8 mouse cellular contexts compared by ENCODE assay signal in genomic region chrX:140600410-140601109, GRCm38 (mm10). TPM values are rescaled to one million over a fixed set of nuclear protein-coding genes. Genes with fewer than 3 reads are reported as not detected.
A peak's percentile ranks its signal among the peaks of the same experiment; 100 is the strongest.
DNase-seq lines count a peak whose midpoint lies in the region; ATAC-seq and TF ChIP-seq lines count a peak whose summit lies in the region.

Gene Tsc22d3 (minus strand): TSS chrX:140600659.

- 20% methylated on average over 28 of the region's 28 CpGs for WGBS in forebrain, embryonic 16.5 days
- 22% methylated on average over 28 of the region's 28 CpGs for WGBS in liver, postnatal 0 days (ENCODE audit: insufficient replicate concordance)
- WGBS in neural tube, embryonic 13.5 days, result 27% methylated on average over 28 of the region's 28 CpGs

- no peaks in the 10 kb centered on the region for H3K9me3 ChIP-seq in G1E (replicated peaks)
- H3K9me3 ChIP-seq in forebrain, embryonic 16.5 days (ENCODE audit: control insufficient read depth, low read length), result no peaks in the 10 kb centered on the region
- no peaks in the 10 kb centered on the region for H3K9me3 ChIP-seq in liver, postnatal 0 days (ENCODE audit: low read length)
- no peaks in the 10 kb centered on the region for H3K9me3 ChIP-seq in neural tube, embryonic 13.5 days

- TF ChIP-seq EP300 in liver, postnatal 0 days (IDR thresholded peaks at IDR 0.05; ENCODE audit: low read depth), result no peak

- peak; percentile 2 for DNase-seq in G1E (ENCODE audit: low spot score)
- DNase-seq in cerebellum, adult 11-12 months, result peak; percentile 36
- peak; percentile 56 to 65 for DNase-seq in heart, postnatal 36 days
- peak; percentile 58 for DNase-seq in layer of hippocampus, adult 11-12 months (ENCODE audit: low spot score)
- DNase-seq in liver, postnatal 0 days, result peak; percentile 62
- peak; percentile 5 to 28 for DNase-seq in thymus, adult 18-20 months

- H3K4me2 ChIP-seq in forebrain, embryonic 16.5 days (ENCODE audit: low read length), result peak within 1 kb of the TSS; percentile 66
- H3K4me2 ChIP-seq in liver, postnatal 0 days (ENCODE audit: low read depth, low read length), result peak within 1 kb of the TSS; percentile 89
- H3K4me2 ChIP-seq in neural tube, embryonic 13.5 days, result peak within 1 kb of the TSS; percentile 75

- H3K4me1 ChIP-seq in G1E (ENCODE audit: insufficient read depth, low read depth, low read length), result peaks cover 10% of the 10 kb centered on the region
- H3K4me1 ChIP-seq in forebrain, embryonic 16.5 days (replicated peaks; ENCODE audit: control insufficient read depth, insufficient read depth, low read length), result peaks cover 6% of the 10 kb centered on the region; the same call in 1 of the 2 replicates
- H3K4me1 ChIP-seq in liver, postnatal 0 days (ENCODE audit: insufficient read depth), result no peaks in the 10 kb centered on the region; the same call in none of the 2 replicates
- H3K4me1 ChIP-seq in neural tube, embryonic 13.5 days (replicated peaks), result peaks cover 8% of the 10 kb centered on the region; the same call in 1 of the 2 replicates

- no peak for TF ChIP-seq CTCF in G1E (IDR thresholded peaks at IDR 0.05; ENCODE audit: low read depth, low read length)
- TF ChIP-seq CTCF in liver, postnatal 0 days (IDR thresholded peaks at IDR 0.05; ENCODE audit: low read depth), result peak; percentile 73

- intact Hi-C loops in heart, postnatal 36 days (cut with DNase I), result loop anchor here (1.0 to 5.0 kb wide), 3 partner anchors 108 to 122 kb away; no protein-coding TSS in a partner anchor

- peak within 1 kb of the TSS; percentile 72 for H3K4me3 ChIP-seq in G1E (ENCODE audit: low read depth, low read length)
- H3K4me3 ChIP-seq in forebrain, embryonic 16.5 days (replicated peaks; ENCODE audit: low read length), result peak within 1 kb of the TSS; percentile 52
- H3K4me3 ChIP-seq in liver, postnatal 0 days (ENCODE audit: low read depth, low read length), result peak within 1 kb of the TSS; percentile 69
- H3K4me3 ChIP-seq in neural tube, embryonic 13.5 days, result peak within 1 kb of the TSS; percentile 51

- peak; percentile 55 for ATAC-seq in G1E (ENCODE audit: extremely low read depth, insufficient number of reproducible peaks, low FRiP score, poor library complexity, severe bottlenecking)
- ATAC-seq in forebrain, embryonic 16.5 days, result peak; percentile 75; the same call in 1 of the 2 replicates
- peak; percentile 55 for ATAC-seq in liver, postnatal 0 days
- ATAC-seq in neural tube, embryonic 13.5 days (ENCODE audit: low read depth), result peak; percentile 75

- H3K27ac ChIP-seq in forebrain, embryonic 16.5 days (ENCODE audit: low read length), result no peak within 1 kb of the TSS
- peak within 1 kb of the TSS; percentile 80 for H3K27ac ChIP-seq in liver, postnatal 0 days (ENCODE audit: low read depth)
- no peak within 1 kb of the TSS for H3K27ac ChIP-seq in neural tube, embryonic 13.5 days (replicated peaks)

- H3K27me3 ChIP-seq in G1E (ENCODE audit: insufficient read depth, low read length), result peaks cover 22% of the 10 kb centered on the region
- H3K27me3 ChIP-seq in forebrain, embryonic 16.5 days (replicated peaks; ENCODE audit: control insufficient read depth, insufficient read depth, low read length), result peaks cover 34% of the 10 kb centered on the region
- H3K27me3 ChIP-seq in liver, postnatal 0 days (ENCODE audit: insufficient read depth, low read length), result peaks cover 7% of the 10 kb centered on the region; the same call in 1 of the 2 replicates
- H3K27me3 ChIP-seq in neural tube, embryonic 13.5 days, result peaks cover 67% of the 10 kb centered on the region

- H3K36me3 ChIP-seq in G1E (replicated peaks), result no peaks in the 10 kb centered on the region
- no peaks in the 10 kb centered on the region for H3K36me3 ChIP-seq in forebrain, embryonic 16.5 days (ENCODE audit: control insufficient read depth, insufficient read depth)
- H3K36me3 ChIP-seq in liver, postnatal 0 days (replicated peaks; ENCODE audit: insufficient read depth, low read length), result no peaks in the 10 kb centered on the region
- H3K36me3 ChIP-seq in neural tube, embryonic 13.5 days, result no peaks in the 10 kb centered on the region

- H3K9ac ChIP-seq in forebrain, embryonic 16.5 days (replicated peaks; ENCODE audit: low read depth, low read length), result no peak within 1 kb of the TSS
- peak within 1 kb of the TSS; percentile 71 for H3K9ac ChIP-seq in liver, postnatal 0 days (replicated peaks)
- peak within 1 kb of the TSS; percentile 58; the same call in 1 of the 2 replicates for H3K9ac ChIP-seq in neural tube, embryonic 13.5 days

RNA-seq across cellular contexts. Expression of gene Tsc22d3, which starts in this region (rescaled TPM):
- total RNA-seq in G1E (2014; fragmentation: Nextera tagmentation), result 86.0 and 93.8 TPM in 2 replicates
- total RNA-seq in G1E (2017), result 44.5 and 44.9 TPM in 2 replicates
- 31.0 and 52.5 TPM in 2 replicates for polyA plus RNA-seq in G1E (2012)
- 101 and 104 TPM in 2 replicates for polyA plus RNA-seq in forebrain, embryonic 16.5 days (2015; fragmentation: Nextera tagmentation; extraction: Ambion mirVana)
- 100 to 1,000 TPM; 149 to 172 TPM for total RNA-seq in heart, postnatal 36 days (2021)
- 23.6 and 34.2 TPM in 2 replicates for polyA plus RNA-seq in liver, postnatal 0 days (2015; fragmentation: Nextera tagmentation; extraction: Ambion mirVana)
- polyA plus RNA-seq in neural tube, embryonic 13.5 days (2015; fragmentation: Nextera tagmentation; extraction: Ambion mirVana), result 135 and 143 TPM in 2 replicates

Comparison
In these comparisons a context has a peak if more than half of its experiments do, and no peak if none do; other contexts are left out.
1. DNase-seq: peak in every context shown above with its lines; median percentile 62 in liver, postnatal 0 days; 60 in heart, postnatal 36 days; 58 in layer of hippocampus, adult 11-12 months; 36 in cerebellum, adult 11-12 months; 16 in thymus, adult 18-20 months; 2 in G1E.